Mouse (Mus musculus) mature B cell (primary cell): ENCODE data around the gene Tmem59l.

Experiments
- in situ Hi-C: fragments of 300-500 bp; cut with MboI; formaldehyde crosslinking; loops from 2 replicates; pipeline ENCODE4 v1.14.3; 2019

Tmem59l gene

DNA sequence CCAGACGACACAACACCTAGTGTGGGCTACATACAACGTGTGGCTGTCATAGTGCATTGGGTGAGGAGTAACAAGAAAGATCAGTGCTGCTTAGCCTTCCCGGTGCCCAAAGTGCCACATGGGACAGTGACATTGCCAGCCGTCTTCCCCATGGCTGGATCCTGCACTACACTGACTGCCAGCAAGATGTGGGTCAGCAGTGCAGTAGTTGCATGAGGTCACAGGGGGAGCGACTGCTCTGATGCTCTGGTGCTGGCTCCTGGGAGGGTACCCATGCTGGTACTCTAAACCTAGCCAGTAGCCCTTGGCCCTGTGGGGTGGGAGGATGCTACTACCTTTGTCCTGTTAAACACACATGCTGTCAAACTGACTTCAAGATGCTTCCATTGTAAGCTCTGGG, 27.0 kb downstream of the Tmem59l start:
- in situ Hi-C loops: no loop called here

DNA sequence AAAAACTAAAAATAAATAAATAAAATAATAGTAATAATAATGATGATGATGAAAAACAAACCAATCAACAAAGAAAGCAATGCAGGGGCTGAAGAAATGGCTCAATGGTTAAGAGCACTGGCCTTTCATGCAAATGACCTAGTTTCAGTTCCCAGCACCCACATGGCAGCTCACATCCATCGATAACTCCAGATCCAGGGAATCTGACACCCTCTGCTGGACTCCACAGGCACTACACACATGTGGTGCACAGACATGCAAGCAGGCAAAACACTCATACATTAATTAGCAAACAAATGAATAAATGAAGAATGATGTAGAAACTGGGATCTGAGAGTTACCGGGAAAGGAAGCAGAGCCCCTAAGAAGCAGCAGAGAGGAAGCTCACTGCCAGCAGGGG, 27.5 kb downstream of the Tmem59l start:
- in situ Hi-C loops: no loop called here

DNA sequence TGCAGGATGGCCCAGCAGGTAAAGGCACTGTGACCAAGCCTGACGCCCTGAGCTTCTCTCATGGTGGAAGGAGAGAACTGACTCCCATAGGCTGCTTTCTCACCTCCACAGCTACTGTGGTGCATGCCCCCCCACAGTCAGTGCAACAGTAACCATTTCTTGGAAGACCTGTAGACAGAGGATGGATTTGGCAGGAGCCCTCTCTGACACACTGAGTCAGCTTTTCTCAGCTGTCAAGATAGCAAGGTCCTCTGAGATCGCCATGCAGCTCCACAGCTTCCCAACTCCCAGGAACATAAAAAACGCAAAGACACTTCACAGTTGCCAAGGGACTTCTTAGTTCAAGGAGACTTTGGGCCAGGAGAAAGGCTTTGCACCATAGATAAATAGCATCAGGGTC, 28.7 kb downstream of the Tmem59l start:
- in situ Hi-C loops: no loop called here

DNA sequence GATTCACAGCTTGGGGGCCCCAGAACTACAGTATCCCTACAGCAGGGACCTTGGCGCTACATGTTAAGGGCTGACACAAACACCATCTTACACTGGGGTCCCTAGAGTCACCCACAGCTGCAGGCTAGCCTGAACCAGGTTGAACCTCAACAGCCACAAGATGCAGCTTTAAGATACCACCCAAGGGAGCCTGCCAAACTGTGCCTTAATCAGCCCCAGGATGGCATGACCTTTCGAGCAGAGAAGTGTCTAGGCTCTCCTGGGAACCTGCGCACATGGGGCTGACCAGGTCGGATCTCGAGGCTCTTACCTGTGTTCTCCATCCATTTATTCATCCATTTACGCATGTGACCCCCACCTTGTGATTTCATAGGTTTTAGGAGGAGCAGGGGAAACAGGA, 29.3 kb downstream of the Tmem59l start:
- in situ Hi-C loops: no loop called here

DNA sequence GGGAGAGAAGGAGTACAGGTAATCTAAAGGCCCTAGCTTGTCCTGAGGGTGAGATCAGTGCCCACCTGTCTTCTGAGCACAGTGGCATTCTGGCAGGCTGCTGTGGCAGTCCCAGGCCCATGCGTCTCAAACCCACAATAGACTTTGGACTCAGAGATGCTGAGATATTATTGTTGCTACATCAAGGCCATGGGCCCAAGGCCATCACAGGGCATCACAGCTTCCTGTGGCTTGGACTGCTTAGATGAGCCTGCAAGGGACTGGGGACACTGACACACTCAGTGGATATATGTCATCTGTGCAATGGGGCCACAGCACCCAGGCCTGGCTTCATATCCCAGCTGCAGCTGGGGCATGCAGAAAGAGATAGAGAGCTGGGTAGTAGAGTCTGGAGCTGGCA, 30.2 kb downstream of the Tmem59l start:
- in situ Hi-C loops: no loop called here

DNA sequence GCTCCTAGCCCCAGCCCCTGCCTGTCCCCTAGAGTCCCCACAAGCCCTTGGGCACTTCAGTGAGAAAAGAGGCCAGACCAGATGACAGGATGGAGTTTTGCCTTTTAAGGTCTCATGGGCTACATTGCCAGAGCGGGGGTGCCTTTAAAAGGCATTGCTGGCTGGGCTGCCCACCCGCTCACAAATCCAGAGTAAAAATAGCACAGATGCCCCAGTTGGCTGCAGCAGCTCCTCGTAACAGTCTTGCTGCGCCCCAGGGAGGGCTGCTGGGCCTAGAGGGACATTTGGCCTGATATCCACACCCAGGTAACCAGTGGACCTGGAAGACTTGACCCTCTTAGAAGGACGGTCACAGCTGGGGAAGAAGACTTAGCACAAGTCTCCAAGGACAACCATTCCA, 33.3 kb downstream of the Tmem59l start:
- in situ Hi-C loops: no loop called here

DNA sequence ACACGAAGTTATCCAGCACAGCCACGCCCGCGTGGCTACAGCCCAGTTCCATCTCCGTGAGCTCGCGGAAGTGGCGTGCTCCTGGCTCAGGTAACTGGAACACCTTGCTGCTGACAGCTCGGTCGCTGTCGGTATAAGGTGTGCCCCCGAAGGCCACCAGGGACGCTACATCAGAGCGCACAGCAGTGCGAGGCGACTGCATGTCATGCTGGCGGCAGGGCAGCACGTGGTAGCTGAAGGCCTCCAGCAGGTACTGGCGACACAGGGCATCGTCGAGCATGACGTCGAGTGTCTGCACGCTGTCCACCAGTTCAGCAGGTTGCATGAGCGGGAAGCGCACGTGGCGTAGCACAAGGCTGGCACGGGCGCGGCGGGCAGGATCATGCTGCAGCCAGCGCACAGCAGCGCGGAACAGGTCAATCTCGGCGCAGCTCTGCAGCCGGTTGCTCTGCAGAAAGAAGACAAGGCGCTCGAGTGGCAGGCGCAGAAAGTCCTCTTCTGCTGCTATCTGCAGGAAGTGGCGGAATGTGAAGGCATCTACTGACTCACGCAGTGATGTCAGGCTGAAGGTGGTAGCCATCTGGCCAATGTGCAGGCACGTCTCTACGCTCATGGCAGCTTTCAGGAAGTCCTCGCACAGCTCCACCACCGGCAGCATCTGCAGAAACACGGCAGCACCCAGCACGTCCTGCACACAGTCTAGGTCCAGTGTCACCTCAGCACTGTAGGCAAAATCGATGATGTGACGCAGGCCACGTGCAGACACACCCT, 34.8 kb downstream of the Tmem59l start:
- in situ Hi-C loops: no loop called here

DNA sequence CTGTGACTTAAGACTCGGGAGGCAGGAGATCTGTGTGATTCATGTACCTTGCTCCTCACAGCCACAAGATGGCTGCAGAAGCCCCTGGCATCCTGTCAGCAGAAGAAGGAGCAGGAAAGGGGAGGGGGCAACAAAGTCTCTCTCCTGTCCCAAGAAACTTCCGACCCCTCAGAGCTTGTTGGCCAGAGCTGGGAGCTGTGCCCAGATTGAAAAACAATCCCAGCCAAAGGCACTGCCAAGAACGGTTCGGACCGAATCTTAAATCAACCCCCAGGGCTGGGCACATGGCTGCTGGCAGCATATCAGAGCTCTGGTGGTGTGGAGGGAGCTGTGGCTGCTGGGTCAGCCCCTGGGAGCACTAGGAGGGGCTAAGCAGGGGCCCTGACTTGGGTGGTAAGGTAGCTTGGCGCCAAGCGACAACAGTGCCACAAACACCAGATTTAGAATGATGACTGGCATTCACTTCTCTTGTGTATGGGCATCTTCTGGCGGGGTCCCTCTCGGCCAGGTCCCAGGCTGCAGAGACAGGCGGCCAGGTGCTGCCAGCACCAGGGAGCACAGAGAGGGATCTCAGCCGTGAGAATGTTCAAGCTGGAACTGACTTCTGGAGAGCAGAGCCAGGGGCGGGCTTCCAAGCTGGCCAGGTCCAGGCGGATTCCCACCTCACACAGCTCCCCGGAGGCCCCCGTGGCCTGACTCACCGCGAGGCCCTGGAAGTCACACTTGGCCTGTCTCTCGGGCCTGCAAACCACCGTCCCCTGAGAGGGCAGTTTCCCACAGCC, 39.3 kb downstream of the Tmem59l start:
- in situ Hi-C loops: no loop called here

DNA sequence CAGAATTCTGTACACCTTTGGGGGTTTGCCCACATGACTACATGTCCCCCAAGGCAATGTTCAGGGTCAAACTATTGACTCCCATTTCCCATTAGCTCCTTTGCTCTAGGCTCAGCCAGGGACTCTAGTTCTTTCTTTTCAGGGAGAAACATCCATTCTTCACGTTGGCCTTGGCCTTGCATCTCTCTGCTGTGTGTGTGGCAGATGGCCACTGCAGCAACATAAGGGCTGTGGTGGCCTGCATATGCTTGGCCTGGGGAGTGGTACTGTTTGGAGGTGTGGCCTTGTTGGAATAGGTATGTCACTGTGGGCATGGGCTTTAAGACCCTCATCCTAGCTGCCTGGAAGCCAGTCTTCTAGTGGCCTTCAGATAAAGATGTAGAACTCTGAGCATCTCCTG, 41.2 kb downstream of the Tmem59l start:
- in situ Hi-C loops: no loop called here

DNA sequence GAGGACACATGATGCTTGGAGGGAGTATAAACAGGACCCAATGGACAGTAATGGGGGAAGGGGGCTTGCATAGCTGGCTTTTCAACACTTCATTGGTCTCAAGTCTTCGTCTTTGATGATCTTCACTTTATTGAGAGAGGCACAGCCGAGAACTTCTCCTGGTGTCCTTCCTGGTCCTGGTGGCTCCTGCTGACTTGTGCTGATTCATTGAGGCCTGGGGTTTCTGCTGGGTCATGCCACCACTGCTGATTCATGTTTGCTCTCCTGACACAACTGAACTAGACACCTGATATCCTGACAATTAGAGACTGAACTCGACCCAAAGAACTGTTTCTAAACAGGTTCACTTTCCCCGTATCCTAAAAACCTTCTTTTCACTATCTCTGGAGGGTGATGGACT, 43.8 kb downstream of the Tmem59l start:
- in situ Hi-C loops: no loop called here

DNA sequence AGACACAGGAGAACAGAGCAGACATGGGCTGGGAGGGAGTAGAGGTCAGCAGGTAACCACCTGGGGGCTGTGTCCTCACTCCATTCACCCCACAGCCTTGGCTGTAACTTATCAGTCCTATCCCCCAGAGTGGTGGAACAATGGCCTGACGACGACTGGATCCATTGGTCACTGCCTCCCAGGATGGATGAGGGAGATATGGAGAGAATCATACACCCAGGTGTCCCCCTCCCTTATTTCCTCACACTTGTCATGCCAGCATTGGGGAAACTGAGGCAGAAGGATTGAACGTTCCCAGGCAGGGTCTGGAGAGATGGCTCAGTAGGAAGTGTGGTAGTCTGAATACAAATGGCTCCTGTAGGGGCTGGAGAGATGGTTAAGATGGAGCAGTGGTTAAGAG, 45.6 kb downstream of the Tmem59l start:
- in situ Hi-C loops: no loop called here

DNA sequence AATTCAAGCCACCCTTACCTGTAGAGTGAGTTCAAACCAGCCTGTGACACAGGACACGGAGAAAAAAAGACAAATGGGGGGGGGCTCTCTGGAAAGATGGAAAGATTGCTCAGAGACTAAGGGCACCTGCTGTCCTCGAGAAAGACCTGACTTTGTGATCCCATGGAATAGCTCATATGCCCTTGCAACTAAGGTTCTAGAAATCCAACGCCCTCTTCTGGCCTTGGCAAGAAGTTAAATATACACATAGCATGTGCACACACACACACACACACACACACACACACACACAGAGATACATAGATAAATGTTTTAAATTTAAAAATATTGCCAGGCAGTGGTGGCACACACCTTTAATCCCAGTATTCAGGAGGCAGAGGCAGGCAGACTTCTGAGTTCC, 46.9 kb downstream of the Tmem59l start:
- in situ Hi-C loops: no loop called here

DNA sequence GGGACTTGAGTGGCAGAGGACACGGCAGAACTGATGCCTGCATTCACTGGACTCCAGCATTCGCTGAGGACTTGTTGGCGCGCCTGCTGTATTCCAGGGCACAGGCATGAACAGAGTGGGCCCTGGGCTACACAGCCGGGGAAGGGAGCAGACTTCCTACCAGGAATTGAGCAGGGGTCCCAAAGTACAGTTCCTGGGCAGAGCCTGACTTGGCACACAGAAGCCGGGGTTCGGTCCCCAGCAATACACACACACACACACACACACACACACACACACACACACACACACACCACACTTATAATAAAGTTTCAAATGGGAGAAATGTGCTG, 47.3 kb downstream of the Tmem59l start:
- in situ Hi-C loops: no loop called here

DNA sequence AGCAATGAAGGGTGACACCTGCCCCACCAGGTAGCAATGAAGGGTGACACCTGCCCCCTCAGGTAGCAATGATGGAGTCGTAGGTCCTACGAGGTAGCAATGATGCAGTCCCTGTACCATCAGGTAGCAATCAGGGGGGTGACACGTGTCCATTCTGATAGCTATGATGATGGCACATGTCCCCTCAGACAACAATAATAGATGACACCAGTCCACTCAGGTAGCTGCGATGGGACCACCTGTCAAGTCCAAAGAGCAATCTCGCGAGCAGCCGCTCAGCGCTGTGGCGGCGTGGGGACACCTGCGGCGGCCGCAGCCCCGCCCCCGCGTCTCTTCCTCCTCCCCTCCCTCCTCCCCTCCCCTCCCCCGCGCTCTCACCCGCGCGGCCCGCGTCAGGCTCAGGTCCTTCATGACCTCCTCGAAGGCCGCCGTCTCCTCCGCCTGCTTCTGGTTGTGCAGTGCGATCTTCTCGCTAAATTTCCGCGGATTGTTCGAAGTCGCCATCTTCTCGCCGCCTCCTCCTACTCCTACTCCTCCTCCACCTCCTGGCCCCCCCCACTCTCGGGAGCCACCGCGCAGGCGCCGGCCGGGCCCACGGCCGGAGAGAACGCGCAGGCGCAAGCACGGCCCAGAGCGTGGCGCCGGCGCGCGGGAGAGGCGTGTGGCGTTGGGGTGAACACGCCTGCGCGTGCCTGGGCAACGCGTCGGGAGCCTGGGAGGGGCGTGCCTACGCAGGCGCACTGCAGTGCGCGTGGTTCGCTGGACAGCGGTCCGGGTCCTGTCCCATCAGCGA, 47.9 kb downstream of the Tmem59l start, which contains the start of gene Crtc1:
Gene Crtc1, minus strand, starts transcription at position 525 of the 793 bp plus-strand sequence.
- in situ Hi-C loops: no loop called here

DNA sequence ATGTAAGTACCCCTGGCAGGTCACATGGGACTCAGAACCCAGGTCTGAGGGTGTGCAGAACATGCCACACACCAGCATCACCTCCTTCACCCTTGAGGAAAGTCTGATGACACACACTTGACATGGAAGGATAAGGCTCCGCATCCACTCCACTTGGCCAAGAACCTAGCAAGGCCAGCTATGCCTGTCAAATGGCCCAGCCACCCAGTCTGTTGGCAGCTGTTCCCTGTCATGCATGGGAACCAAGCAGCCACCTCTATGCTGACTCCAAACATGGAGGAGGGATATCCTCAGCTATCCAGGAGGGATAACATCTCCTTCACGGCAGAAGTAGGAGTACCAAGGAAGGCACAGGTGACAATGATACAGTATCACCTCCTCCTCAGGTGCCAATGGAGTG, 48.7 kb downstream of the Tmem59l start:
- in situ Hi-C loops: no loop called here

DNA sequence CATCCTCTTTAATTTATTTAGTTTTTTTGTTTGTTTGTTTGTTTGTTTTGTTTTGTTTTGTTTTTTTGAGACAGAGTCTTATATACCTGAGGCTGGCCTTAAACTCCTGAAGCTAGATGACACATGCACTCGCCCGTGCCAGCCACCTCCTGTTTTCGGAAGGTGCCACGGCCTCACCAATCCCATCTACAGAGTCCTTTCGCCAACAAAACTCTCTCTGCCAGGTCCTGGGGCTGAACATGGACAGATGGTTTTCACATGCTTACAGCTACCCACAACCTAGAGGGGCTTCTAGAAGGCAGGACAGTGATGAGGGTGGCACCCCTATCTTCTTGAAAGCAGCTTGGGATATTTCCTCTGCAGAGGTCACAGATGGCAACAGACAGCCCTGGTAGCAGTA, 52.0 kb downstream of the Tmem59l start:
- in situ Hi-C loops: no loop called here
